Mouse (Mus musculus) stomach, postnatal 0 days (tissue): ENCODE measurements at regions not wholly inside any gene's neighbourhood (a gene's known extent, or its start where the extent isn't known, plus 50 kb on each side); places are given as distances from the start of the nearest gene placed in this dataset.

Experiments used
- CTCF ChIP-seq: IDR thresholded peaks from 2 replicates; pipeline ENCODE4 v1.5.1; 2016; ENCODE audit warnings: antibody characterized with exemption, low read depth, mild to moderate bottlenecking, moderate library complexity
- EP300 ChIP-seq: optimal IDR thresholded peaks from 2 replicates; pipeline ENCODE3; 2016; ENCODE audit warnings: antibody characterized with exemption

DNA sequence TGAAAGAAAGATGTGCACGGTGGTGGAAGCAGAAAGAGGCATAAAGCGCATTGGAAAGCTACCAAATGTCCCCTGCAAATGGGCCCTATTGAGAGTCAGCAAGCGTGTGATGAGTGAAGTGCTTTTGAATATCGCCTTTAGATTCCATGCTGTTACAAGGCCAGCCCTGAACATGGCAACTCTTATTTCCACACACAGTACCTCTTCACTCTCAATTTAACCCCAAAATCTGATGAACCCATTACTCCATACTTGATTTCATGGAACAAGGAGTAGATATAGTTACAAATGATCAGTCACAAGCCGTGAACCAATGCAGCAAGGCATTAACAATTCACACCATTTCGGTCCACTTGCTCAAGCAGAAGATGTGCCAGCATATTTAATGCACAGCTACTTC, 71.1 kb upstream of the Dnajc24 start:
- TF ChIP-seq CTCF = no peak
- no peak for TF ChIP-seq EP300
